Mouse (Mus musculus): ENCODE measurements around the gene Alg5.

- TF ChIP-seq CTCF (IDR thresholded peaks at IDR 0.05; ENCODE audit: low read depth) (no peak), EP300 (IDR thresholded peaks at IDR 0.05; ENCODE audit: low read depth) (no peak)
Measured at GRCm38 (mm10) chr3:54761258-54761657, 25.9 kb downstream of the Alg5 start.
